Mouse (Mus musculus) cortical plate, adult 2 months (tissue): ENCODE data around the gene Nrn1.

Source experiments
- CTCF ChIP-seq: fragments of 200-500 bp; IDR thresholded peaks from 2 replicates; pipeline ENCODE4 v1.5.1; 2011; ENCODE audit warnings: mild to moderate bottlenecking, control low read depth, low read length; ENCODE audit not compliant: insufficient read depth; ENCODE audit errors: extremely low read depth
- POLR2A ChIP-seq: fragments of 200-500 bp; IDR thresholded peaks from 2 replicates; pipeline ENCODE4 v1.6.1; 2011; ENCODE audit warnings: mild to moderate bottlenecking, low read length, control low read depth; ENCODE audit not compliant: insufficient read depth; ENCODE audit errors: extremely low read depth

GRCm38 (mm10) chr13:36680690-36681355 lies 54.1 kb downstream of the Nrn1 start:
- TF ChIP-seq CTCF (no peak), POLR2A (no peak)
